Mouse (Mus musculus): ENCODE data around the gene Stk32b.

Stk32b gene

DNA sequence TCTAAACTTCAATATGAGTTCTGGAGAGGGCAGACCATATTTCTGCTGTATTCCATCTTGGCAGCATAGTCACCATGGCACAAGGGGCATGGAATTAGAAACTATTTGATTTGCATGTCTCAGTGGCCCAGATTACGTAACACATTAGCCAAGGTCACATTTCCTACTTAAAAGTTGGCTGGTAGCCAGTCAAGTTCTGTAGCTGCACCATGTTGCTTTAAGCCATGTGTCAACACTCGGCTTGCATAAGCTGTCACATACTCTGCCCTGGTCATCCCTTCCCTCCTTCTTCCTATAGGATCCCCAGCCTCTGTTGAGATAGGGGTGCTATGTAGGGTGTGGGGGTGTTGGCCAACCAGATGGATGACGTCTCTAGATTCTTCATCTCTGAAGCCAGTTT is 196.5 kb downstream of the Stk32b start:
- no peak for DNase-seq (ENCODE audit: low read depth, low spot score)

DNA sequence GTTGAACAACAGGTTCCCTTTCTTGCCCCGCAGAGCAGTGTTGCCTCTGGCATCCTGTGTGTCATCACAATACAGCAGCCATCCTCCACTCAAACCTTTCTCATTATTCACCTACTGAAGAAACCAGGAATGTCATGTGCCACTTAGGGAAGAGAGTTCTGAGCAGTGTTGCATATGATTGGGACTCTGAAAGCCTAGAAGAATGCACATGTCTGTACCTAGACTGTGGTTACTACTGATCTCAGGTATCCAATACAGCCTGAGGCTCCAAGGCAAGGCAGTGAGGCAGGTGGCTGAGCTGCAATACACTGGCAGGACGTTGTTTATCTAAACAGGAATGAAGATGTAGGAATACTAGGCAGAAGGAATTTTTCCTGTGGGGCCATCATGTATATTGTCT is 204.5 kb downstream of the Stk32b start:
- DNase-seq (ENCODE audit: low read depth, low spot score), result no peak

DNA sequence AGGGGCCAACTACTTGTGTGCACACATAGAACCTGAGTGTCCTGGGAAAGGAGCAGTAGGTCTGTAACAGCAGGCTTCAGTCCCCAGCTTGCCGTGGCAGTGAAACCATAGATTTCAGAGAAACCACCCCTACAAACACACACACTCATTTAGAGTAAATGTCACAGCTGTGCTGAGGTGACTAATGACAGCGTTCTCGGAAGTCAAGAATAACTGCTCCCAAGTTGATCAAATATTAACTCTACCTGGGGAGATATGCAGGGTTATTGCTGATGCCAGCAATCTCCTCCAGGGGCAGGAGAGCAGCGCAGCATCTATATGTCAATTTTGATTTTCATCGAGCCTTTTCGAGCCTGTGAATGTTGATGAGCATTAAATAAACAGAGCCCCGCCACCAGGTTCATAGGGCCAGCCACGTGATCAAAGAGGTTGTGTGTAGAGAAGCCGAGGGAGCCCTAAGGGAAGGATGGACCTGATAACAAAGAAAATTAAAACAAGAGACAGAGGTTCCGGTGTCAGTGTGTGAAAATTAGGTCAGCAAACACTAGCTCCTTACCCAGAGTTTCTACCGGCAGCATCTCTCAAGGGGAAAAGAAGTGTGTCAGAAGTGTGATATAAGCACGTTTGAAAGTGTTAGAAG is 210.0 kb downstream of the Stk32b start:
- no peak for DNase-seq (ENCODE audit: low read depth, low spot score)

DNA sequence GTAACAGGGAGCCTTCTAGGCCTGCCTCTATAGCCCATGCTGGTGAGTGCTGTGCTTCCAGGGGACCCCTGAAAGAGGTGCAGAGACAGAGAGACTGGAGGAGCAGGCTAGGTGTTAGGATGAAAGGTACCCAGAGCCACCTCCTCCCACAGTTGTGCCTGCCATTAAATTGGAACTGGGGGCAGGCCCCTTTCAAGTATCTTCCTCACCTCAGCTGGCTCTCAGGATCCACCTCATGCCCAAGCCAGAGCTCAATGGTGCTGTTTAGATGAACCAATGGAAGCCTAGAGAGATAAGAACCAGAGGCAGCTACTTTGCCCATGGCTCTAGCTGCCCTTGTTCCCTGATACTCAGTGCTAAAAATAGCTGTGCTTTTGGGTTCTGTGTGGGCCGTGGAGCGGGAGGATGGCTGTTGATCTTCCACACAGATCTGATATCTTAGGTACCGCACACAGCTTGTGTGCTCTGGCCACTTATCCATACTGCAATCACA is 221.9 kb downstream of the Stk32b start:
- no peak for DNase-seq (ENCODE audit: low read depth, low spot score)

DNA sequence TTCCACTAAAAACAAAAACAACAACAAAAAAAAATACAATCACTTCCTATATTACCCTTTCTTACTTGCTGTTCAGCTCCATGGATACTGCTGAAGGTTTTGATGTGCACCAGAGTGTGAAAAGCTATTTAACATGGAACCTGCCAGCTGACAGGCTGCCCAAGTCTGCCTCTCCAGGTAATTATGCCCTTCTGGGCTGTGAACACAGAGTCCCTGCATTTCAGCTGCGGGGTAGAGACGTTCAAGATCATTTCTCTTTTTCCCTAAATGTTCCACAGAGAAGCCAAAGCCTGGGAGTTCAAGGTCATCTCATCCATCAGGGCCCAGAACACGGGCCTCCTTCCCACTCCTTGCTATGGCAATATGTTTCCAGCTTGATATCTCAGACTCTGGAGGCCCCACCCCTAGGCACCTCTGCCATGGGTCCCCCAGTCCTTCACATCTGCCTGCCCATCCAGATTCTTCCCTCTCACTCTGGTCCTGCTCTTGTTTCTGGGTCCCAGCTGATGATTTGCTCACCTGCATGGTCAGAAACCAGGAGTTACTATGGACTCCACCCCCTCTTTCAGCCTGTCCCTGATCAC is 244.9 kb downstream of the Stk32b start:
- no peak for DNase-seq (ENCODE audit: low read depth, low spot score)

DNA sequence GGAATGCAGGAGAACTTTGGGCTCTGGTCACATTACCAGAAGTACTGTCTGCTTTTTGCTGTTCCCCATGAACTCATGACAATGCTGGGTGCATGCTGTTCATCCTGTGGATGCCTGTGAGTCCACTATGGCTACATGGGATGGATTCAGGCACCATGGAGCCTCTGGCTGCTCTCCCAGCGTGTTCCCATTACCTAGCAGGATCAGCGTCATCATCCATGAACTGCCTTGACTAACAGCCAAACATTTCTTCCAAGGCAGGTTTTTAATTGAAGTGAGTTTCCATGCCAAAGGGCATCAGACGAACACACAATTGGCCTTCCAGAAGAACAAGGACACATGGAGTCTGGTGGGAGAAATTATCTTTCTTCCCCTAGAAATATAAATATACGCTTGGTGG is 245.4 kb downstream of the Stk32b start:
- DNase-seq (ENCODE audit: low read depth, low spot score), result no peak

DNA sequence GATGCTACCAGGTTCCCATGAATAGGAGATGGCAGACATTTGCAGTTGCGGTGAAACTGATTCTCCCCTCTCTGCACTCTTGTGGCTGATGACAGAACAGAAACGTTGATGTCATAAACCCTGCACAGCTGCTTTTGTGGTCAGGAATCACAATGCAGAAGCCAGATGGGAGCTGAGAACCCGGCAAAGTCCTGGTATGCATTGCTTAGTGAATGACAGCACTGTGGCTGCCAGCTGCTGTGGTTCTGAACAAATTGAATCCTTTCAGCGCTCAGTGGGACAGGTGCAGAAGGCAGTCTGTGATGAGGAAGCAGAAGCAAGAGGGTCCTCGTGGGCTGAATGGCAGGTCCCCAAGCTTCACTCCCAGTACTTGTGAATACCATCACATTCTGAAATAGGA is 247.9 kb downstream of the Stk32b start:
- no peak for DNase-seq (ENCODE audit: low read depth, low spot score)

DNA sequence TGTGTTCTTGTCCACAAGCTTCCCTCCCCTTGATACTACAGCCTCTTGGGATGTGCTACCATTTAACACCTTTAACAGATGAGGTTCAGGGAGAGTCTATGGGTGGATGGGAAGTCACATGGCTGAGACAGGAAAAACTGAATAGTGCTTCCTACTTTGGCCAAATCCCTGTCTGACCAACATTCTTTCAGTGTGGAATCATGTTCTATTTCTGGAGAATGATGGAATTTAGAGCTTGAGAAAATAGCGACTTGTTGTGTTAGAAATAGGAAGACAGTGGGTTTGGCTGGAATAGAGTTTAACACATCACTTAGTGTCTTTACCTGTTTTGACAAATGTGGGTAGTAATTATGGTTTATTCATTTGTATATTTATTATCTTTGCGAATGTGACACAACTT is 249.3 kb downstream of the Stk32b start:
- DNase-seq (ENCODE audit: low read depth, low spot score), result no peak

DNA sequence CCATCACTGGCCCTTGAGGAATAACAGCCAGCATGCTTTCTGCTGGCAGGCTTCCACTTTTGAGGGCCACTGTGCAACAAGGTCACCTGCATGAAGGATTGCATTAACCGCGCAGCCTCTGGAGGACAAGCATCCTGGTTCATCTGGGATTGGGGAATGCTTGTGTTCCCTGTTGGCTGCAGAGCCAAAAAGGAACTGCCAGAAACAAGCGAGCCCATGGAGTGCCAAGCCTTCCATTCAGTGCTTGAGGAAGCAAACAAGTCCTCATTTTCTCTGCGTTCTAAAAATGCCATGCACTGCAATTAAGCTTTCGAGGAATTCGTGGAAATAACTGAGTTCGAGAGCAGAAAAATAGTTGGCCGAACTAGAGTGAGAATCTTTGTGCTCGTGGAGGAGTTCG is 251.5 kb downstream of the Stk32b start:
- DNase-seq (ENCODE audit: low read depth, low spot score), result no peak

DNA sequence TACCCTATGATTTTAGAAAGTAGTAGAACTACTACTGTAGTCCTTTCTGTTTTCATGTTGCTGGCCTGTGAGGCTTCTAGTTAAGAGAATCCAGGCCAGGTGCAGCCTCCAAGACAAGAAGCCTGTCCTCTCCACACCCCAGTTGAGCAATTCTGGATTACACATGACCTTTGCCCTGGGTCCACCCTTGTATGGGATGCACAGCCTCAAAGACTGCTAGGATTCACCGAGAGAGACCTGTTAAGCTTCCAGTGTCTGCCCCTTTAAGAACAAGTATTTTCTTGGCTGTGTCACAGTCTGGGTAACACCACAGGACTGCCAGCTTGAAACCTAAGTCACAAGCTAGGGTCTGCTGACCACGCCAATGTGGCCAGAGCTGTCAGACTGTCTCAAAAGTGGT is 258.7 kb downstream of the Stk32b start:
- no peak for DNase-seq (ENCODE audit: low read depth, low spot score)

DNA sequence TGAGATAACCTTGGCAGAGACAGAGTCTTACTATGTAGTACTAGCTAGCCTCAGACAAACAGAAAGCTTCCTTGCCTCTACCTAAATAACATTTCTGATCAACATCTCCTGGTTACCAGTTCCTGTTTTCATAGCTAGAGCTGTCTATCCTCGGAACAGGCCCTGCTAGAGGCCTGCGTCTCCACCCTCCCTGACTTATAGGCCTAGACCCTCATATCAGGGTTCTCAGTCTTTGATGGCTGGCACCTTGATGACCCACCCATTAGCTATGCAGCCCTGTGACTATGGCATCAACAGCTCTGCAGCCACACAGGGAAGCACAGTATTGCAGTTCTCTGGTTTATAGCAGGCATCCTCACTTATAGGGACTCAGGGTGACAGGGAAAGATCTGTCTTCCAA is 259.1 kb downstream of the Stk32b start:
- no peak for DNase-seq (ENCODE audit: low read depth, low spot score)

DNA sequence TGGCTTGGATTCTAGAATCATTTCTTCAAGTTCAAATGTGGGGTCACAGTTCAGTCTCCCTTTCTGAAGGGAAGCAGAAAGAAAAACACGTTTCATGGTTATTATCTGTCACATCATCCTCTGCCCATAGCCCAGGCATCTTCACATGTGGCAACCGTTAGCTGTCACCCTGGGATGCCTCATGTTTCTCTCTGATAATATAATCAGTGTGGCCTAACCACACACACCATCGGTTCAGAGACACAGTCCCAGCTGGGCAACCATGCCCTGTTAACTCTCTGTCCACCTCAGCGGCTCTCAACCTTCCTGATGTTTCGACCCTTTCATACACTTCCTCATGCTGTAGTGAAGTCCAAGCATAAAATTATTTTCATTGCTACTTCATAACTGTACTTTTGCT is 259.8 kb downstream of the Stk32b start:
- DNase-seq (ENCODE audit: low read depth, low spot score), result no peak

DNA sequence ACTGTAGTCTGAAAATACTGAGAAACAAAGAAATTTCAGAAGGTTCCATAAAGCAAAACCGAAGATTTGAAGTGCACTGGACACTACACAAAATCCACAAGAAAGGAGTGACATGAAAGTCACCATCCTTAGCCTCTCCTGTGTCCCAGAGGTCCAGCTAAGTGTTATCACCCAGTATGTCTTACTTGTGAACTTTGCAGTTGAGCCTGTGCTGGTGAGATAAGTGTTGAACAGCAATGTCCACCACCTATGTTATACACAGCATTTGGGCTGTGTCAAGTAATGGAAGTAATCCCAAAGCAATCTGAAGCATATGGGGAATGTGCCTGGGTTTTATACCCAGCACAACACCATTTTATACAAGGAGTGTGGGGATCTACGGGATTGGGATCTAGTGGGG is 260.4 kb downstream of the Stk32b start:
- no peak for DNase-seq (ENCODE audit: low read depth, low spot score)

DNA sequence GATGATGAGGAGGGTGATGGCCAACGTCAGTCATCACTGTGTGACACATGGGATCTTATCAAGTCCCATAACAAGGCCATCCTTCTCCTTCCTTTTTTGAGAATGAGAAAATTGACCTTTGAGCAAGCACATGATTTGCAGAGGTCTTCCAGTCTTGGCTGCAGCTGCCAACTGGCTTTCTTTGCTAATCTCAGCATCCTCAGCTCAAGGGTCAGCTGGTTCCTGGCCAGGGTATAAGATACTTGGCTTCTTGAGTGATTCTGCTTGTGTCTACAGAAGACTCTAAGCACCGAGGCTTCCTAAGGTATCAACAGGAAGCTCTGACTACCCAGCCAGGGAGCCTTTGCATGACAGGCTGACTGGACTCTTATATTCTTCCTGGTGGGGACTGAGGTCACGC is 269.4 kb downstream of the Stk32b start:
- no peak for DNase-seq (ENCODE audit: low read depth, low spot score)

DNA sequence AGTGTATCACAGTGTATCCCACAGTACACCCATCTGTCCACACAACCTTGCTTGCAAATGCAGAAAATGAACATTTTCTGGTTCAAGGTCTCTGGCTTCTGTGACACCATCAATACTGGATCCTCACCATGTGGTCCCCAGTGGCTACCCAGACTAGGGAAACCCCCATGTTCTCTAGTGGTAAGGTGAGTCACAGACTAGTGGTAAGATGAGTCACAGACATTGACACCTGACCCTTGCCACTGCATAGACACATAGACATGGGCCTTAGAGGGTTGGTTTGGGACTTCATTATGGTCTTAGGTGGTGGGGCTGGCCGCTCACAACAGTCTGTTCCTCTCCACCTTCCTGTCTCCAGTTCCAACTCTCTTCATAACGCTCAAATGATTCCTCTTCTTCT is 274.2 kb downstream of the Stk32b start:
- no peak for DNase-seq (ENCODE audit: low read depth, low spot score)

DNA sequence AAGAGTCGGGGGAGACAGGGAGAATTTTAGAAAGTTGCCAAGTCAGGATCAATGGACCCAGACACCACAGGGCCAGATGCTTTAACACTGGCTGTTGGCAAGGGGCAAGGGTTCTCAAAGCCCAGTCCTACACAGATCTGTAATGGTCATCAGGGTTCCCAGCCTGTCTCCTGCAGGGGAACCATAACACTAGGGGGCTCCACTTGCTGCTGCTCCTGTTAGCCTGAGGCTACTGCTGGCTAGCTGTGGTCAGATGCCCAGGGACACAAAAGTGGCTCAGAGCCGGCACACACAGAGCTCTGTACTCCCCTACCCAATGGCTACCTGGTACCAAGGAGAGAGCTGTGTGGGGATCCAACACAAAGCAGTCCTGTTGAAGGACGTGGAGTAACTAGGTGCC is 281.6 kb downstream of the Stk32b start:
- DNase-seq (ENCODE audit: low read depth, low spot score), result no peak

DNA sequence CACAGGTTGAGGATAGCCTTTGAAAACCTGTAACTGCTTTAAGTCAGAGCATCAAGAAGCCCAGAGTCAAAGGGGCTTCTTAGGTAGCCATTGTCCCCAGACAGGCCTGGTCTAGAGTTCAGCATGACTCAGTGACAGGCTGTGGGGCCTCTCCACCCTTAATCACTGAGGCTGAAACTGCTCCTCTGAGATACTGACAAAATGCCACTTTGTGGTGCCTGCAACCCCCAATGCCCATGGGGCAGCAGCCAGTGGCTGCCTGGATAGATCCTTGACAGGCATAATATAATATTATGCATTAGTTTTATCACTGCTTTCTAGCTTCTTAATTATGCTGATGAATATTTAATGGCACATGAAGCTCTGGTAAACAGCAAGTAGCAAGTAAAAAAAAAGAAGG is 289.8 kb downstream of the Stk32b start:
- DNase-seq (ENCODE audit: low read depth, low spot score), result no peak

DNA sequence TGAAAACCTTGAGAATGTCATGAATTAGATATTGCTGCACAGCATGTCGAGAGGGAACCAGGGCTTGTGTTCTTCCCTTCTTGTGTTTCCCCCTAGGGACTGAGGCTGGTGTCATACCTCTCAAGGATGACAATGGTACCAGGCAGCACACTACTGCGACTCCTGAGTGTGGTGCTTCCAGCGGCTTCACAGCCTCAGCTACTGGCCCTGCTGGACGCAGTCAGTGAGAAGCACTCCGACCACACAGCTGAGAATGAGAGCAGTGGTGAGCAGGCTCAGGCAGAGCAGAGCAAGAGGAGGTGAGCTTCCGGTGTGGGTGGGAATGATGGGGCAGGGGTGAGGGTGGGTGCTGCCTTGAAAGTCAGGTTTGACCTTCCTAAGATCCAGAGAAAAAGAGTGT is 297.9 kb downstream of the Stk32b start:
- no peak for DNase-seq (ENCODE audit: low read depth, low spot score)

Measured in WW6 (cell line).